Mouse (Mus musculus) brain, embryonic 14.5 days (tissue): Measurements from ENCODE around the gene Acoxl.

Experiments used
- CTCF ChIP-seq: fragments of 200-500 bp; IDR thresholded peaks from 2 replicates; pipeline ENCODE4 v1.5.1; 2012; ENCODE audit warnings: inconsistent platforms, mild to moderate bottlenecking, moderate library complexity, borderline replicate concordance; ENCODE audit not compliant: insufficient read depth, insufficient read length; ENCODE audit errors: extremely low read depth
- POLR2A ChIP-seq: fragments of 200-500 bp; IDR thresholded peaks from 2 replicates; pipeline ENCODE4 v1.6.1; 2012; ENCODE audit warnings: mild to moderate bottlenecking, inconsistent platforms, borderline replicate concordance; ENCODE audit not compliant: poor library complexity, insufficient read depth, insufficient read length, severe bottlenecking; ENCODE audit errors: extremely low read depth

- no peak for TF ChIP-seq POLR2A
- TF ChIP-seq CTCF: no peak
These were observed 191.3 kb downstream of the Acoxl start for GRCm38 (mm10) chr2:128029968-128030367.
